Mouse (Mus musculus) adrenal gland, adult 10 weeks (tissue): ENCODE measurements around the gene 1700028K03Rik. TPM values are rescaled to one million over a fixed set of nuclear protein-coding genes. Genes with fewer than 3 reads are reported as not detected.

Experiments used
- polyA plus RNA-seq: library from polyadenylated mRNA; stranded (reverse); fragments of 350-450 nt; fragmentation: Illumina TruSeq; extraction: RNeasy Lipid Tissue Mini Kit (QIAGEN cat#74804); gene quantifications from one replicate; pipeline ENCODE4 v1.2.3, GENCODE M21; 2014; ENCODE audit warnings: low read depth, low replicate concordance

Gene 1700028K03Rik
- polyA plus RNA-seq = not detected

GRCm38 (mm10) chr5:107534581-107534980 lies at the start of gene 1700028K03Rik:
1700028K03Rik (plus strand) TSS chr5:107534709.

GRCm38 (mm10) chr5:107507321-107507720 lies 27.2 kb upstream of the 1700028K03Rik start, which contains the start of gene Gm42669:
Gm42669 (plus strand) TSS chr5:107507621.

GRCm38 (mm10) chr5:107597301-107598077 lies 63.0 kb downstream of the 1700028K03Rik start, which contains the start of the genes Rpap2 and Glmn:
Rpap2 (plus strand) TSS chr5:107597373.
Glmn (minus strand) TSS chr5:107597888.

Other genes starting within 250 kb of the 1700028K03Rik start
- 168 TPM for gene Tgfbr3, start 245.1 kb upstream of the 1700028K03Rik start, polyA plus RNA-seq
- gene Brdt, start 203.6 kb upstream of the 1700028K03Rik start, polyA plus RNA-seq = 8.0 TPM
- 2.7 TPM for gene Ephx4, start 132.0 kb upstream of the 1700028K03Rik start, polyA plus RNA-seq
- not detected for gene Lpcat2b, start 103.2 kb upstream of the 1700028K03Rik start, polyA plus RNA-seq
- gene Btbd8, start 96.7 kb upstream of the 1700028K03Rik start, polyA plus RNA-seq = 12.5 TPM
- not detected for gene Gm42669, start 27.1 kb upstream of the 1700028K03Rik start, polyA plus RNA-seq
- 31.8 TPM for gene Rpap2, start 62.7 kb downstream of the 1700028K03Rik start, polyA plus RNA-seq
- 33.1 TPM for gene Glmn, start 63.2 kb downstream of the 1700028K03Rik start, polyA plus RNA-seq
- not detected for gene Gfi1, start 191.3 kb downstream of the 1700028K03Rik start, polyA plus RNA-seq